Mouse (Mus musculus) cerebellum, postnatal 14 days (tissue): ENCODE measurements around the gene Shbg.

Experiments used
- DNase-seq, 2 experiments: peaks; one replicate each; pipeline ENCODE4 v3.0.0; 2021; ENCODE audit warnings: mixed read lengths in 2 of 2

The Shbg gene

GRCm38 (mm10) chr11:69617805-69618204, at the start of gene Shbg:
Gene Shbg, minus strand, starts transcription at chr11:69617905.
- no peak for DNase-seq

GRCm38 (mm10) chr11:69666665-69667005, 48.9 kb upstream of the Shbg start:
- no peak for DNase-seq

- DNase-seq, result no peak
Measured at GRCm38 (mm10) chr11:69665961-69666664, 48.4 kb upstream of the Shbg start, which contains the start of gene Cd68. Gene Cd68, minus strand, starts transcription at chr11:69666153.

GRCm38 (mm10) chr11:69665457-69665960, 47.8 kb upstream of the Shbg start:
- DNase-seq, result no peak

GRCm38 (mm10) chr11:69664841-69665240, 47.1 kb upstream of the Shbg start:
- DNase-seq, result no peak

GRCm38 (mm10) chr11:69663795-69664194, 46.1 kb upstream of the Shbg start:
- no peak for DNase-seq

- DNase-seq, result peak in 1 of 2 experiments; percentile 50
Measured at GRCm38 (mm10) chr11:69662967-69663671, 45.4 kb upstream of the Shbg start.

- peak; percentile 95 for DNase-seq
Measured at GRCm38 (mm10) chr11:69662213-69662966, 44.7 kb upstream of the Shbg start, which contains the start of gene Mpdu1. Gene Mpdu1, minus strand, starts transcription at chr11:69662642.

GRCm38 (mm10) chr11:69661221-69661881, 43.6 kb upstream of the Shbg start:
- peak in 1 of 2 experiments; percentile 43 for DNase-seq

- no peak for DNase-seq
Measured at GRCm38 (mm10) chr11:69657462-69657881, 39.8 kb upstream of the Shbg start.

GRCm38 (mm10) chr11:69656617-69657461, 39.1 kb upstream of the Shbg start:
- DNase-seq, result peak; percentile 69 to 76

GRCm38 (mm10) chr11:69656065-69656455, 38.4 kb upstream of the Shbg start:
- no peak for DNase-seq

GRCm38 (mm10) chr11:69655264-69656064, 37.8 kb upstream of the Shbg start, which contains the start of gene Sox15:
Gene Sox15, plus strand, starts transcription at chr11:69655314.
- DNase-seq, result peak; percentile 82 to 85

GRCm38 (mm10) chr11:69654760-69655159, 37.1 kb upstream of the Shbg start:
- DNase-seq, result no peak

GRCm38 (mm10) chr11:69653399-69653798, 35.7 kb upstream of the Shbg start:
- no peak for DNase-seq

- DNase-seq, result no peak
Measured at GRCm38 (mm10) chr11:69645860-69646259, 28.2 kb upstream of the Shbg start.

GRCm38 (mm10) chr11:69635471-69635870, 17.8 kb upstream of the Shbg start:
- no peak for DNase-seq

- no peak for DNase-seq
Measured at GRCm38 (mm10) chr11:69633128-69633866, 15.6 kb upstream of the Shbg start.

GRCm38 (mm10) chr11:69632284-69633089, 14.8 kb upstream of the Shbg start, which contains the start of gene Fxr2:
Gene Fxr2, plus strand, starts transcription at chr11:69632990.
- peak; percentile 100 for DNase-seq
